Mouse (Mus musculus) layer of hippocampus, adult 18-20 months (tissue): ENCODE measurements around the gene Vmn2r31. TPM values are rescaled to one million over a fixed set of nuclear protein-coding genes. Genes with fewer than 3 reads are reported as not detected.
"Not testable (repeated sequence)": the region's sequence is repeated elsewhere in the genome, so short reads cannot be mapped to it uniquely, and the experiment has no call there.

Source experiments
- DNase-seq, 2 experiments: peaks; one replicate each; pipeline ENCODE4 v3.0.0; 2022; ENCODE audit warnings: low spot score in 2 of 2
- long read RNA-seq: library from polyadenylated mRNA; stranded (forward); transcript quantifications from one replicate; pipeline ENCODE4 v2.0.0, GENCODE M21; 2021
- total RNA-seq, 2 experiments: library from RNA; stranded (reverse); gene quantifications; 2 replicates each; pipeline ENCODE4 v1.2.3; 2021

The Vmn2r31 gene
- not detected for total RNA-seq
- long read RNA-seq, result 0 reads

DNA sequence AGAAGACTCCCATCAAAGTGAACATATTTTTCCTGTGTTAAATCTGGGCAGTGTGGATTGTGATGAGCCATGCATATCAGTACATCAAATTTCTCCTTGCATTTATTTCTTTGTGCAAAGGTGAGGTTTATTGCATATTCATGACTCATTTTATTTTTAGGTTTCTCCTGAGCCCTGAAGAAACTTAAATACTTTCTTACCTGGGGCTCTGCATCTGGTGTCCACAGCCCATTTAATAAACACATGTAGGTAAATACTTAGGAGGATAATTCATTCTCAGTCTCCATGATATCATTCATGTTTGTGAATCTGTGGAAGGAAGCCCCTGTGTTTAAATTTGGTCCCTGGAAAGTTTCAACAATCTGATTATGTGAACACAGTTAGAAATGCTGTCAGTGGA, at the start of gene Vmn2r31:
Gene Vmn2r31 (minus strand): TSS at position 101 of the 400 bp plus-strand sequence.
- DNase-seq, result not testable (repeated sequence)

DNA sequence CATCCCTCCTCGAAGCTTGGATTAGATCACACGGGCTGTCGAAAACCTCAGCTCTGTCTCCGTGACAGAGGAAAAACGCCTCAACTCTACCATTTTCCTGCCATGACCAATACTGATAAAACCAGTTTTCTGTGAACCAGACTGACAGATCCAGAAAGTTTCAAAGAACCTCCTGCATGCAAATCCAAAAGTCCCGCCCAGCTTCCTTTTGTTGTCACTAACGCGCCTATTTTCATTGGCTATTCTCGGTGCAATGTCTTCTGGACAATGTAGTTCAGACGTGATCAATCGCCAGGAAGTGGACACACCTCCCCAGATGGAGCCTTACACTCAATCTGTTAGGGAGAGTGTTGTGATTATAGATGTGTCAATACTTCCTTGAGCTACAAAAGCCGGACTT, 25.1 kb downstream of the Vmn2r31 start, which contains the start of gene Gm45783:
Gene Gm45783 (minus strand): TSS at position 143 of the 400 bp plus-strand sequence.
- DNase-seq, result peak in 1 of 2 experiments; percentile 2

DNA sequence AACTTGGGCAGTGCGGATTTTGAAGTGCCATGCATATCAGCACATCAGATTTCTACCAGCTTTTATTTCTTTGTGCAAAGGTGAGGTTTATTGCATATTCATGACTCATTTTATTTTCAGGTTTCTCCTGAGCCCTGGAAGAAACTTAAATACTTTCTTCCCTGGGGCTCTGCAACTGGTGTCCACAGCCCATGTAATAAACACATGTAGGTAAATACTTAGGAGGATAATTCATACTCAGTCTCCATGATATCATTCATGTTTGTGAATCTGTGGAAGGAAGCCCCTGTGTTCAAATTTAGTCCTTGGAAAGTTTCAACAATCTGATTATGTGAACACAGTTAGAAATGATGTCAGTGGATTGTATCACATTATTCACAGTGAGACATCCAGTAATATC, 62.0 kb downstream of the Vmn2r31 start, which contains the start of gene Vmn2r30:
Gene Vmn2r30 (minus strand): TSS at position 101 of the 400 bp plus-strand sequence.
- not testable (repeated sequence) for DNase-seq

Other genes with a start within 250 kb of the Vmn2r31 start
- 1 to 10 TPM; 7.6 to 9.4 TPM for gene Zfp418, start 228.4 kb downstream of the Vmn2r31 start, total RNA-seq
- gene Zfp772, start 189.7 kb downstream of the Vmn2r31 start, total RNA-seq, result 1 to 10 TPM; 7.6 to 9.1 TPM
- 1 to 10 TPM; 1.9 to 2.2 TPM for gene Vmn2r29, start 152.4 kb downstream of the Vmn2r31 start, total RNA-seq
- gene Gm45844, start 121.4 kb downstream of the Vmn2r31 start, total RNA-seq, result 10 to 100 TPM in 1 of 2 experiments, 1 to 10 TPM in 1; 7.1 to 10.4 TPM
- 100 to 1,000 TPM; 122 to 132 TPM for gene Clcn4, start 98.9 kb downstream of the Vmn2r31 start, total RNA-seq
- gene Vmn2r30, start 62.1 kb downstream of the Vmn2r31 start, total RNA-seq, result under 1 TPM; 0.12 to 0.15 TPM
- gene Gm45783, start 25.1 kb downstream of the Vmn2r31 start, total RNA-seq, result not detected
- gene Vmn2r32, start 80.3 kb upstream of the Vmn2r31 start, total RNA-seq, result not detected
- not detected for gene Vmn2r33, start 167.1 kb upstream of the Vmn2r31 start, total RNA-seq